Mouse (Mus musculus) neutrophil, adult 83 days (primary cell): ENCODE measurements around the gene B3gnt9. TPM values are rescaled to one million over a fixed set of nuclear protein-coding genes. Genes with fewer than 3 reads are reported as not detected.

ENCODE experiments used
- total RNA-seq, 2 experiments: library from RNA; stranded (reverse); gene quantifications; one replicate each; pipeline ENCODE4 v1.2.4; 2023

The B3gnt9 gene
- 1 to 10 TPM in 1 of 2 experiments, under 1 TPM in 1; 0.46 to 1.0 TPM for total RNA-seq

GRCm38 (mm10) chr8:105254966-105255350 is at the start of gene B3gnt9:
Gene B3gnt9 (minus strand): TSS chr8:105255153.

GRCm38 (mm10) chr8:105297511-105298192 is 42.7 kb upstream of the B3gnt9 start, which contains the start of gene E2f4:
Gene E2f4 (plus strand): TSS chr8:105297663.

GRCm38 (mm10) chr8:105295895-105296573 is 41.1 kb upstream of the B3gnt9 start, which contains the start of gene Exoc3l:
Gene Exoc3l (minus strand): TSS chr8:105296101.

GRCm38 (mm10) chr8:105289805-105290460 is 35.0 kb upstream of the B3gnt9 start, which contains the start of gene 4931428F04Rik:
Gene 4931428F04Rik (minus strand): TSS chr8:105289864.

GRCm38 (mm10) chr8:105275840-105276239 is 20.9 kb upstream of the B3gnt9 start, which contains the start of gene Nol3:
Gene Nol3 (plus strand): TSS chr8:105276140.

GRCm38 (mm10) chr8:105269461-105269947 is 14.6 kb upstream of the B3gnt9 start, which contains the start of gene Hsf4:
Gene Hsf4 (plus strand): TSS chr8:105269801.

GRCm38 (mm10) chr8:105264024-105264982 is 9.3 kb upstream of the B3gnt9 start, which contains the start of the genes Tradd and Fbxl8:
Gene Tradd (minus strand): TSS chr8:105264609.
Gene Fbxl8 (plus strand): TSS chr8:105264648.

GRCm38 (mm10) chr8:105224413-105225271 is 30.3 kb downstream of the B3gnt9 start, which contains the start of gene D230025D16Rik:
Gene D230025D16Rik (plus strand): TSS chr8:105225145.

Other genes with a start within 250 kb of the B3gnt9 start
- not detected for gene Ces3a, start 206.6 kb downstream of the B3gnt9 start, total RNA-seq
- gene Ces3b, start 171.4 kb downstream of the B3gnt9 start, total RNA-seq = not detected
- not detected for gene Ces4a, start 123.4 kb downstream of the B3gnt9 start, total RNA-seq
- gene Cbfb, start 84.5 kb downstream of the B3gnt9 start, total RNA-seq = 10 to 100 TPM; 75.7 to 84.6 TPM
- 10 to 100 TPM; 28.4 to 40.9 TPM for gene D230025D16Rik, start 30.0 kb downstream of the B3gnt9 start, total RNA-seq
- gene Tradd, start 9.5 kb upstream of the B3gnt9 start, total RNA-seq = 10 to 100 TPM; 14.7 to 15.1 TPM
- 1 to 10 TPM; 4.4 to 7.2 TPM for gene Fbxl8, start 9.5 kb upstream of the B3gnt9 start, total RNA-seq
- gene Hsf4, start 14.6 kb upstream of the B3gnt9 start, total RNA-seq = under 1 TPM in 1 of 2 experiments, not detected in 1; 0.75 TPM
- not detected for gene Nol3, start 21.0 kb upstream of the B3gnt9 start, total RNA-seq
- gene 4931428F04Rik, start 34.7 kb upstream of the B3gnt9 start, total RNA-seq = 1 to 10 TPM; 1.4 to 1.8 TPM
- 1 to 10 TPM; 1.0 to 1.5 TPM for gene Exoc3l, start 40.9 kb upstream of the B3gnt9 start, total RNA-seq
- gene E2f4, start 42.5 kb upstream of the B3gnt9 start, total RNA-seq = 10 to 100 TPM; 58.9 to 66.0 TPM
- gene Elmo3, start 50.4 kb upstream of the B3gnt9 start, total RNA-seq = 1 to 10 TPM in 1 of 2 experiments, under 1 TPM in 1; 0.81 to 1.7 TPM
- gene Lrrc29, start 71.1 kb upstream of the B3gnt9 start, total RNA-seq = 1 to 10 TPM; 5.8 to 6.6 TPM
- gene Tmem208, start 71.2 kb upstream of the B3gnt9 start, total RNA-seq = 10 to 100 TPM; 25.0 to 27.3 TPM
- 10 to 100 TPM; 32.7 to 37.5 TPM for gene Fhod1, start 92.8 kb upstream of the B3gnt9 start, total RNA-seq
- gene Slc9a5, start 93.7 kb upstream of the B3gnt9 start, total RNA-seq = 1 to 10 TPM in 1 of 2 experiments, under 1 TPM in 1; 0.82 to 1.2 TPM
- under 1 TPM in 1 of 2 experiments, not detected in 1; 0.22 TPM for gene Plekhg4, start 118.1 kb upstream of the B3gnt9 start, total RNA-seq
- under 1 TPM in 1 of 2 experiments, not detected in 1; 0.13 TPM for gene Kctd19, start 158.3 kb upstream of the B3gnt9 start, total RNA-seq
- under 1 TPM in 1 of 2 experiments, not detected in 1; 0.24 TPM for gene Lrrc36, start 158.4 kb upstream of the B3gnt9 start, total RNA-seq
- gene Tppp3, start 216.4 kb upstream of the B3gnt9 start, total RNA-seq = 1 to 10 TPM; 6.6 to 8.5 TPM
- gene Zdhhc1, start 241.7 kb upstream of the B3gnt9 start, total RNA-seq = 1 to 10 TPM; 1.1 to 2.7 TPM